Mouse (Mus musculus) cerebellum, adult (tissue): ENCODE data around the gene Ift57.

ENCODE experiments used
- ATAC-seq: cut with Nextera tagmentation; 2 replicates; pipeline ENCODE4 v1.9.2; 2017; ENCODE audit warnings: mild to moderate bottlenecking, moderate library complexity, mixed read lengths; ENCODE audit not compliant: insufficient number of reproducible peaks, low FRiP score, low TSS enrichment

The Ift57 gene

DNA sequence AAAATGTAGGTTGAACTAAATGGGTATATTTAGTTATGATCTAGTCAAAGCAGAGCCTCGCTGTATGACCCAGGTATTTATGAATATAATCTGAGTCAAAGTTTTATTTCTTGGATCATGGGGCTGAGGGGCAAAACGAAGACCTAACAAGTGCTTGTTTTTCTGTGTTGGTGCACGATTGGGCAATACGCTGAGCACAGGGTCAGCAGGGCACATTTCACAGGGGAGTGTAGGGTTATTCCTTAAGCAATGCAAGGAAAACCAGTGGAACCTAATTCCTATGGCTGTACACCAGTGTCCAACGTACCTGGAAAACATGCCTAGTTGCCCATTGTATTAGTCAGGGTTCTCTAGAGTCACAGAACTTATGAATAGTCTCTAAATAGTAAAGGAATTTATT, 88.7 kb downstream of the Ift57 start:
- ATAC-seq: no peak

DNA sequence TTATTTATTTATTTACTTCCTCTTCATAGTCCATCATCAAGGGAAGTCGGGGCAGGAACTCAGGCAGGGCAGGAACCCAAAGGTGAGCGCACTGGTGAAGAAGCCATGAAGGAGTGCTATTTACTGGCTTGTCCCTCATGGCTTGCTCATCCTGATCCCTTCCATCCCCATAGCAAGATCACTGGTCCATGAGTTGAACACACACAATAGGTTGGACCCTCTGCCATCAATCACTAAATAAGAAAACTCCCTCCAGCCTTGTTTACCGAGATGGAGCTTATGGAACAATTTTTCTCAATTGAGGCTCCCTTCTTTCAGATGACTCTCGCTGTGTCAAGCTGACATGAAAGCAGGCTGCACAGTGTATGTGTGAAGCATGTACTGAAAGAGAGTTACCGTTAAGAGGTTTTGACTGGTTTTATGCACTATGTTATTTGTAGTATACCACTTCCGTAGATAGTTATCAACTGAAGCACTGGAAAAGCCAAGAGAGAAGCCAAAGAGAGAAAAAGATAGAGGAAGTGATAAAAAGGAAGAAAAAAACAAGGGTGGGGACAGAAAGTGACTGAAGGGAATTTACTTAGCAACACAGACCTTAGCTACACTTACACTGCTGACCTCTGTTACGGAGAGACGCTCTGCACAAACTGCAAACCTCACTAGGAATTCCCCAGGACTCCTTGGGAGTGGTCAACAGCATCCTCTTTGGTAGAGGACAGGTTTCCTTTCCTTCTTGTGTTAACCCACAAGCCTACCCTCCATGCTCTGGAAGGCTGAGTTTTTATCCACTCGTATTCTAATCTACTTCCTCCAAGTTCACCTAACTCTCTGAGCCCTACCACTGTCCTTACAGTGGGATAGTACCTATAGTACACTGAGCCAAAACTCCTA, 91.8 kb downstream of the Ift57 start:
- no peak for ATAC-seq

DNA sequence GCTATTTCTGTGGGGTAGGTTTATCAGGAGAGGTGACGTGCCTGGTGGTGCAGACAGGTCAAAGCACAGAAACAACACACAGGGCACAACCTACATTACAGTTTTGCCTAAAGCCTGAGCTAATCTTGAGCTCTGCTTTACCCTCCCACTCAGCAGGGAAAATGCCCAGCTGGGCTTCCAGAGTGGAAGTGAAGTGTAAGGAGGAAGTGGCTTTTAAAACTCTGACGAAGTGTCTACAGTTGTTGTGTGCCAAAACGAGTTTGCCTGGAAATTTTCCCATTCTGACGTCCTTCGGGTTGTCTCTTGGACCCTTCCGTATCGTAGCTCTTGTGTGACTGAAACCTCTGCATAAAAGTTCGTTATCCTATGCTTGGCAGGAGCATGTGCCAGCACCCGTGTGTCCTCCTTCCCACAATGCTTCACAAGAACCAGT, 93.4 kb downstream of the Ift57 start:
- no peak for ATAC-seq

DNA sequence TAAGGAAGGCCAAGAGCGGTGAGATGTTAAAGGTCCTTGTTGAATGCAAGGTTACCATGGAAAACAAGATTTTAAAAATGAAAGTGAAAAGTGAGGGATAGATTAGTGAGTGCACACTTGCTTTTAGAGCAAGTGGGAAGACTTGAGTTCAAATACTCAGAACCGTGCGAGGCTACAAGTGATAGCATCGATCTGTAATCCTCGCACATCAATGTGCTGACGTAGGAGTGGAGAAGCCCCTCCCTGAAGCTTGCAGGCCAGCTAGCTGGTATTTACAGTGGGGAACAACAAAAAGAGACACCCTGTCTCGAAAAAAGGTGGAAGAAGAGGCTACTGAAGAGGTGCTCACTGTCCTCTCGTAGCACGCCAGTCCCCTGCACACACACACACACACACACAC, 94.6 kb downstream of the Ift57 start:
- ATAC-seq: no peak

DNA sequence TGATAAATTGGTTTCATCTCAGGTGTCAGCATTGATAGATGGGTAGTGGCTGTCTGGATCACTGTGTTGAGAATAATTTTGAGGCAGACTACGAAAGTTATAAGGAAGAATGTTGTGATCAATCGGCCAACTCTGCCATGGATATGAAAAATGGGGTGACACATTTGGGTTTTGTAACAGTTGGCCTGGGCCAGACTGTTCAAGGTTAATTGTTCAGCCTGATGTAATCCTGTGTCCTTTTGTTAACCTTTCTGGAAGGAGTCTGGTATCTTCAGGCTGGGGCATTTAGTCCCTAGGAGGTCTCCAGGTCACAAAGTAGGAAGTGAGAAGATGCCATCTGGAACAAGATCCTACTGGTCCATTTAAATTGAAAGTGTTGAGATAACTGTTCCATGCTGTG, 97.2 kb downstream of the Ift57 start:
- ATAC-seq: no peak

DNA sequence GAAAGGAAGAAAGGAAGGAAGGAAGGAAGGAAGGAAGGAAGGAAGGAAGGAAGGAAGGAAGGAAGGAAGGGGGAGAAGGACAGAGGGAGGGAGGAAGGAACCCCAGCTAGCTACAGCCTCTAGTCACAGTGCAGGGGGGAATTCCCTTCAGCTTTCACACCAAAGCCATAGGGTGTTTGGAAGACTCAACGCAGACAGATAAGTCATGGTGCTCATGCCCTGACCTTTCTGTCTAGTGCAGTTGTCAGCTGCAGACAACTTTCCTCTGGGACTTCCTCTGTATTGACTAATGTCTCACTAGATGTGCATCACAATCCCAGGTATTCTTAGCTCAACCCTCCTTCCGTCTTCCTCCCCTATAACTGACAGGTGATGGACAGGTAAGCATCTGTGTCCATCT, 97.9 kb downstream of the Ift57 start:
- no peak for ATAC-seq

DNA sequence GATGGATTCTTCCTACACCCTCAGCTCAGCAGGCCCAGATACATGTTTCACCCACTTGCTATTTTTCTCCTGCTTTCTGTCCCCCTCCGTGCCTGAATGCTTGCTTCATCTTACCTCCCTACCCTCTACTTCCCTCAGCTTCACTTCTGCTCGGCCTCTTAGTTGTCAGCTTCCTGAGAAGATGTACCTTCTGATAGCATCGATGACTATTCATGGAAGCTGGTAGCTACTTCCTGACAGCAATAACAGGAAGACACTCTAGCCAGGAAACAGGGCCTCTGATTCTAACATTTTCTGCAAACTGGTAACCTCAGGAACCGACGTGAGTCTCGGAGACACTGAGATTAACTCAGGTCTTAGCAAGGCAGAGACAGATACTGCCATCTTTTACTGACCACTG, 99.8 kb downstream of the Ift57 start:
- no peak for ATAC-seq

DNA sequence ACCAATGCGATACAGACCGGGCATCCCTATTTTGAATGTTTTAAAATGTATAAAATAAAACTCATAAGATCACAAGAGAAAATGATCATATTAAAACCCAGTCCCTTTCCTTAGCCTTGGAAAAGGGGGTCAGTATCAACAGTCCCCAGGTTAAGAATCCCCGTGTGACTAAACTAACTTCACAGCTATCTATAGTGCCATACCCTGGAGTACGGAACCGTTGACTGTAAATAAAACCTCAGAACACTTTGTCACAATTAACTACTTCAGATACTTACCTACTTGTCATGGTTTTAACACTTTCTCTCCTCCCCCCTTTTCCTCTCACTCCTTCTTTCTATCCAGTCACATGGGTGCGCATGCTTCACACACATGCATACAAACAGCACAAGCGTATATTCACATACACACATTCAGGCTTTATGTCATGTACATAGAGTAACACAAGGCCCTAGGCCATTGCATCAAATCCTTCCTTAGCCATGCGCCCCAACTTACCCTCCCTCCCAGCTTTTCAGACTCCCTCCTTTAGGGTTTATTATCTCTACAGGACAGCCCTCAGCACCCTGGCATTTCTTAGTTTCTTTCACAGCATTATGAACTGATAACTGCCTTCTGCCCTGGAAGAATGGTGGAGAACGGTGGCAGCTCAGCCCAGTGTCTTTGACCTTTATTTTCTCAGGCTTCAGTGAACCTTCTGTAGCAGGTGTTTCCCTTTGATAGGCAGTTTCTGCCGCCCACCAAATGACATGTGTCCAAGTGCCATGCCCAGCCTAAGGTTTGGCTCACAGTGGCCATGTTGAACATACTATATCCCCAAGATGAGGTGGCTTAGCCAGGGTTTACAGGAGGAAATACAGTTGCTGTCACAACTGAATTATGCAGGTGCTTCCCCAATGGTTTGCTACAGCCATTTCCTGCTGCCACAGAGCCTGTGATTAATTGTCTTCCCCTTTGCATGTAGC, 100.8 kb downstream of the Ift57 start, which contains the start of gene Cd47:
Gene Cd47, plus strand, starts transcription at position 937 of the 965 bp plus-strand sequence.
- no peak for ATAC-seq

DNA sequence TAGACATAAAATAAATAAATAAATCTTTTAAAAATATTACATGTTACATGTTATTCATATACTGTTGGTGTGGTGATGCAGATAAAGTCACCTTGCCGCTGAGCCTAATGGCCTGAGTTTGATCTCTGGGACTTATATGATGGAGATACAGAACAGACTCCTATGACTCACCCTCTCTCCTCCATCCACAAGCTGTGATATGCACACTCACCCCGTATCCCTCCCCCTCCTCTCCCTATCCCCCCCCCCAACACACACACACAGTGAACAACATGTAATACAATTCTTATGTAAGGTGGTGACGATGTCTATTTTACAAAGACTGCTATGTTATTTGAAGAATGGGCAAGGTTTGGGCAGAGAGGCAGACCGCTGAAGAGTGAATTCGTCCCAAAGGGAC, 102.0 kb downstream of the Ift57 start:
- ATAC-seq: no peak

DNA sequence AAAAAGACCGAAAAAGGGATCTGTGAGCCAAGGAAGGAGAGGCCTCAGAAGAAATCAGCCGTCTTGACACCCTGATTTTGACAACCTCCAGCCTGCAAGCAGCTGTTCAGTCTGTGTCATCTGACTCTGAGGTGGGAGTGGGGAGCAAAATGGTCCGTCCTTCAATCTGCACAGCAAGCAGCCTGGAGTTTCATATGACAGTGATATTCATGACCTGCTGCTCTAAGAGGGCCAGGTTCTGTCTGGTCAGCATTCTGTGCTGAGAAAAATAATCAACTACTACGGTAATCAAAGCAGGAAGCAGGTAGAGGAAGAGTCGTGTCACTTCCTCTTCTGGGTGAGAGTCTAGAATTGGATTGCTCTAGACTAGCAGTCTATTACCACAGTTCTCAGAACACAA, 102.4 kb downstream of the Ift57 start:
- ATAC-seq: no peak

DNA sequence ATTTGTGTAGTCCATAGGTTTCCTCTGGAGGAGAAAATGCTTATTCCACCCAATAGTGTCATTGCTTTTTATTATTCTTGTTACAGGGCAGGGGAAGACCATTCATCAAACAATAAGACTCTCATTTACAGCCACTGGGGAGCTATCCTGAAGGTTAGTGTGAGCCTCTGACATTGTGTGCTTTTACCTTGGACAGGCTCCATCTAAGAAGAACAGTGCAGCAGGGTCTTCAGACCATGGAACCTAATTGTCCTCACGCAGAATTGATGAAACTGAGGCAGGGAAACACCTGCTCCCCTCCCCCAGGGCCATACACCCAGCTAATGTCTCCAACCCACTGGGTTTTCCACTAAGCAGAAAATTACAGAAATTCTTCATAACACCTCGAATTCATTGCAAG, 104.0 kb downstream of the Ift57 start:
- ATAC-seq: no peak

DNA sequence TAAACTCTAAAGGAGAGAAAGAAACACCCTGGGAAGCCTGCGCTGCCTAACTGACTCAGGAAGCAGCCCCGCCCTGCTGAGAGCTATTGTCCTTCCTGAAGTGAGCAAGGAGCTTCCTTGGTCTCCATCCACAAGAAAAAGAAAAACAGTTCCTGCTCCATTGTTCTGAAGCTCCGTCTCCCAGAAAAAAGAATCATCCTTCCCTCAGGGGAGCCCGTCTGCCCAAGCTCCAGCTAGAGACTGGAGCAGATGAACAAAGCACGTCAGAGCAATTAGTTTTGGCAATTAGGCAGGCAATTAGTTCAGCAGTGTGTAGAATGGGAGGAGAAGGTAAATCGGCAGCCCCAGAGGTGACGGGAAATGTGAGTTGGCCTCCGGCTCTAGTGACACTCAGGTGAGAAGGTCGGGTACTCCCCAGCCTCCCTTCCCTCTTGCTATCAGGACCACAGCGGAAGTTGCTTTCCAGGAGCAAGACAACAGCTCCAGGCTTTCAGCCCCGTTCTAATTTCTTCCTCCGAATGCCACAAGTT, 105.0 kb downstream of the Ift57 start:
- ATAC-seq: peak; percentile 45

DNA sequence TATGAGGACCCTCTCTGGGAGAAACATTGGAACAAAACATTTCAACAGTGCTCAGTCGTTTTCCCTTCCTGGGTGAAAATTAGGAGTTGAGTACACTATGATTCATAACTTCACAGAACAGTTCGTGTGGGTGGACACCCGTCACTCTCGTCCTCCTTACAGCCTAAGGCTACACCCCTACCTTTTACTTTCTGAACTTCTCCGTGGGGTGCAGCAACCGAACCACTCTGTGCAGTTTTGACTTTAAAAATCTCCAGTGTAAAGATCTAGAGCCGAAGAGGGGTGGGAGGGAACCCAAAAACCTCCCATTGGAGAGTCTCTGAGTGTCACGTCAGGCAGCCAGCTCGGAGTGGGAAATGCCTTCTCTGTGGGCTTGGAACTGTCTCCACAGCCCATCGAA, 107.9 kb downstream of the Ift57 start:
- no peak for ATAC-seq

DNA sequence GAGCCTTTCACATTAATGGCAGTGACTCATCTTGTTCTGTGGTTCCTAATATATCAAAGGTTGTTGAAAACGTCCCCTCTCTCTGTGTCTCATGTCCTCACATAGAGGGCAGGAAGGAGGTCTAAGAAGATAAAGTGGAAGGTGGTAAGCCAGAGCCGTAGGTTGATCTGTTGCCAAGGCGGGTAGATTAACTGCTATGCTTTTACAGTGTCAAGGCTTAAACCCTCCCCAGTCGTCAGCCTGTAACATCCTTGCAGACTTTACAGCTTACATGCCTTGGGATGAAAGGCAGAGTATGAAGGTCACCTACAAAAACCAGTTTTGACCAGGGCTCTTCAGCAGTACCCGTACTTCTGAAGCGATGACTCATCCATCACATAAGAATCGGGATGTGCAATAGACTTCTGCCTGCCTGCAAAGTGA, 108.4 kb downstream of the Ift57 start:
- no peak for ATAC-seq

DNA sequence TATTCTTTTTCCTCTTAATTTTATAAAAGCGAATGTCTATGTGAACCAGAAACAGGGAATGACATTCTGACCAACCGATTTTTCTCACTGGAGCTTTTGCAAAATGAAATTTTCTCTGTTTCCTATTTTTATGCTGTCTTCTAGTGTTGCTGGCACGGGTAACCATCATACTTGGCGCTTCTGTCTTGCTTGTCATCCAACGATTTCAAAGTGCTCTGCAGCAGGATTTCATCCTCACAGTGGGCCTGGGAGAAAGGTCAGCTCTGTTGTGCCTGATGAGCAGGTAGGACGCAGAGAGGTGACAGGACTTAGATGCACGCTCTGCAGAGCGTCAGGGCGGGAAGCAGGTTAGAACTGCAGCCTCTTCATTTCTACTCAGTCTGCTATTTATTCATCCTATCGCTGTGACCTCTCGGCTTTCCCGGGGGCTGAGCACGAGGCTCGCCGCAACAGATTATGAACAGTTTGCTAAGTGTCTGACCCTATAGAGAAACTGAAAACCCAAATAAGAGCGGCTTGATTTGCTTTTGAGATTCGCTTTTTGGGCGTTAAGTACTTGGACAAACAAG, 108.9 kb downstream of the Ift57 start:
- peak; percentile 45; the same call in 1 of the 2 replicates for ATAC-seq

DNA sequence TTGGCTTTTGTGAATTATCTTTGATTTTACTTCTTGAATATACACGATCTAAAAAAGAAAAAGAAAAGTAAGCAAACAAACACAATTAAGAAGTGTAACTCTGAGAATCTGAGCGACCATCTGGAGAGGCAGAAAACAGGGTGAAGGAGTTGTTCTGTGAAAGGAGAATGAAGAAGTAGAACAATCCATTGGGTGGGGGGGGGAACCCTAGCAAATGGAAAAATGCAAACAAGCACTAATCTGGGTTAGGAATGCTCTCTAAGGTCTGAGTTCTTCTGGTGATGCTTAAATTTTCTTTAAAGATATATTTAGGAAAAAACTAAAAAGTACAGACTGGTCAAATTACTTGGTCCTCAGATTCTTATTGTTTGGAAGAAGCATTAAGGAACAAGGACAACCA, 112.9 kb downstream of the Ift57 start:
- ATAC-seq: no peak

DNA sequence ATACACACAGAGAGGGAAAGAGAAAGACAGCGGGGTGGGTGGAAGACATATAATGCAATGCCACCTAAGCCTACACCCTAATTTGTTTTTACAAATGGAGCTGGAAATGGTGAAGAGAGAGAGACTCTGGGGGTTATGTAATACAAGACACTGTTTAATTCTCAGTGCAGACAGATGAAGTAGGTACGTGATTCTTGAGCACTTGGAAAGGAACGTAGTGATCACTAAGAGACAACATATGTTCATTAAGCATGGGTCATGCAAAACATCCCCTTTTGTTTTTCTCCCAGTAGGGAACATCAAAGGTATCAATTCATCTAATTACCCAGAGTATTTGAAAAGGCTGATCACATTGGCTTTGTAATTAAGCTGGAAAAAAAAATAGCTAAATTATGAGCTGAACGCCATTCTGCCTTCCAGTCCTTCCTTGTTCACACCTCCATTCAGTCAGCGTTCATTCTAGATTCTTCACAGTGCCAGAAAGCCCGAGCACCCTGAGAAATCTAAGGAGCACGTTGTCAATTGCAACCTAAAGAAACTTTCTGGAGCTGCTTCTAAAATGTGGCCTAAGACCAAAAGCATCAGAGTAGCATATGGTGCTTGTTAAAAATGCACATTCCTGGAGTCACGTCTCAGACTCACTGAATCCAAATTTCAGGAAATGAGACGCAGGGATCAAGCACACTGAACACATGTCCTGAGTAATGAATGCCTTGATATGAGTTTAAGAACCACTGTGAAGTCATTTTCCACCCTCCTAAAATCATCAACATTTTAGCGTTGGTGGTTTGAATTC, 114.0 kb downstream of the Ift57 start:
- 0 out of 2 replicates have a peak, but pooled peaks have one; percentile 28 for ATAC-seq

DNA sequence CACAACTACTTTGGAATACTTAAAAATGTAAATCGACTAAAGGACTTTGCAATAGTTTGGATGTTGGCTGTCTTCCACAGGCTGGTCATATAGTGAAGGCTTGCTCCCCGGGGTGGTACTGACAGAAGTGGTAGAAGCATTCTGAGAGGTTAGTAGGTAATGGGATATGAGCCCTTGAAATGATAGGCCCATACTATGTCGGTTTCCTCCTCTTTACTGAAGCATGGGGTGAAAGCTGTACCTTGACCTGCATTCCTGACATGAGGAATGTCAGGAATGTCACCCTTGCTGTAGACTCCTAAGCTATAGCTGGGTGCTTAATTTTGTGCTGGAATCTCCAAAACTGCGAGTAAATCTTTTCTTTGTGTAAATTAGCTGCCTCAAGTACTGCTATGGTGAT, 115.4 kb downstream of the Ift57 start:
- ATAC-seq: no peak
